Mouse (Mus musculus): ENCODE results near the gene Ankrd44. TPM values are rescaled to one million over a fixed set of nuclear protein-coding genes. Genes with fewer than 3 reads are reported as not detected.

The Ankrd44 gene
- total and polyA plus RNA-seq, 3 experiments, result 12.7 to 23.0 (median 19.8) TPM

- dilution Hi-C loops (cut with MboI; ENCODE audit: extremely low pct_ligation_motif_present, extremely low pct_unique_long_range_greater_than_20kb, low sequenced_read_pairs), result no loop called here
- Histone ChIP-seq H3K36me3 (replicated peaks in 1 of 2; ENCODE audit: control insufficient read depth in 1 of 2, insufficient read depth in 1 of 2, low read length in 1 of 2) (peaks cover 0 to 9% of the 10 kb centered on the region in 2 experiments), H3K4me2 (ENCODE audit: insufficient read depth, low read depth, poor library complexity, severe bottlenecking) (no peak overlapping the region), H3K27ac (ENCODE audit: insufficient read depth, low read depth) (no peak overlapping the region), H3K79me2 (replicated peaks; ENCODE audit: control insufficient read depth, extremely low read depth, insufficient read depth, poor library complexity, severe bottlenecking) (peaks cover 5% of the 10 kb centered on the region; the same call in 1 of the 2 replicates), H3K4me1 (ENCODE audit: control insufficient read depth in 1 of 2, insufficient read depth in 2 of 2) (peaks cover 0 to 40% of the 10 kb centered on the region in 2 experiments; a peak in 2 of 4 replicates), H3K9me3 (replicated peaks; ENCODE audit: low read length) (peaks cover 3% of the 10 kb centered on the region), H3K27me3 (replicated peaks) (no peaks in the 10 kb centered on the region), H3K4me3 (replicated peaks in 1 of 3; ENCODE audit: low read depth in 2 of 3, low read length in 2 of 3, poor library complexity in 1 of 3) (no peak overlapping the region), H3K9ac (ENCODE audit: insufficient read depth, low read depth) (no peak overlapping the region)
- TF ChIP-seq USF1 (IDR thresholded peaks at IDR 0.05; ENCODE audit: low read depth, low read length) (no peak), TBP (conservative IDR thresholded peaks at IDR 0.05; ENCODE audit: low read depth, low read length) (no peak), ETS1 (conservative IDR thresholded peaks at IDR 0.05; ENCODE audit: low read depth, low read length) (no peak), EP300 (IDR thresholded peaks at IDR 0.05; ENCODE audit: low read length) (no peak), CTCF (conservative IDR thresholded peaks at IDR 0.05 in 1 of 2, IDR thresholded peaks at IDR 0.05 in 1 of 2; ENCODE audit: low read depth in 2 of 2, low read length in 2 of 2) (no peak), MAZ (IDR thresholded peaks at IDR 0.05; ENCODE audit: low read depth, low read length) (no peak), IRF4 (IDR thresholded peaks at IDR 0.05; ENCODE audit: low read depth, low read length) (no peak), JUN (IDR thresholded peaks at IDR 0.05; ENCODE audit: insufficient read depth, low read depth, low read length) (no peak), SMC3 (IDR thresholded peaks at IDR 0.05; ENCODE audit: low read depth, low read length) (no peak), HCFC1 (IDR thresholded peaks at IDR 0.05; ENCODE audit: low read depth, low read length) (no peak), MAX (IDR thresholded peaks at IDR 0.05; ENCODE audit: low read length) (no peak), SIN3A (IDR thresholded peaks at IDR 0.05; ENCODE audit: low read length) (no peak)
- DNase-seq (ENCODE audit: extremely low read depth), result no peak
- in situ Hi-C loops (cut with MboI; ENCODE audit: low pct_ligation_motif_present, low pct_unique_long_range_greater_than_20kb, low sequenced_read_pairs), result no loop called here
These were observed 52.1 kb downstream of the Ankrd44 start for GRCm38 (mm10) chr1:54874094-54874493.

- dilution Hi-C loops (cut with MboI; ENCODE audit: extremely low pct_ligation_motif_present, extremely low pct_unique_long_range_greater_than_20kb, low sequenced_read_pairs), result no loop called here
- H3K4me1 ChIP-seq (ENCODE audit: control insufficient read depth in 1 of 2, insufficient read depth in 2 of 2), result peaks cover 0 to 43% of the 10 kb centered on the region in 2 experiments; a peak in 2 of 4 replicates
- H3K4me2 ChIP-seq (ENCODE audit: insufficient read depth, low read depth, poor library complexity, severe bottlenecking), result no peak overlapping the region
- peaks cover 5% of the 10 kb centered on the region; the same call in 1 of the 2 replicates for H3K79me2 ChIP-seq (replicated peaks; ENCODE audit: control insufficient read depth, extremely low read depth, insufficient read depth, poor library complexity, severe bottlenecking)
- no peak overlapping the region for H3K4me3 ChIP-seq (replicated peaks in 1 of 3; ENCODE audit: low read depth in 2 of 3, low read length in 2 of 3, poor library complexity in 1 of 3)
- in situ Hi-C loops (cut with MboI; ENCODE audit: low pct_ligation_motif_present, low pct_unique_long_range_greater_than_20kb, low sequenced_read_pairs), result no loop called here
- no peak for DNase-seq (ENCODE audit: extremely low read depth)
- peaks cover 0 to 9% of the 10 kb centered on the region in 2 experiments for H3K36me3 ChIP-seq (replicated peaks in 1 of 2; ENCODE audit: control insufficient read depth in 1 of 2, insufficient read depth in 1 of 2, low read length in 1 of 2)
- peaks cover 3% of the 10 kb centered on the region for H3K9me3 ChIP-seq (replicated peaks; ENCODE audit: low read length)
- TF ChIP-seq MYC (IDR thresholded peaks at IDR 0.05; ENCODE audit: low read depth, low read length) (no peak), CHD2 (IDR thresholded peaks at IDR 0.05; ENCODE audit: low read length) (no peak), MEF2A (IDR thresholded peaks at IDR 0.05; ENCODE audit: borderline replicate concordance, low read depth, low read length) (no peak), ZC3H11A (IDR thresholded peaks at IDR 0.05; ENCODE audit: low read depth, low read length) (no peak), TCF12 (IDR thresholded peaks at IDR 0.05; ENCODE audit: low read depth, low read length) (no peak), KAT2A (IDR thresholded peaks at IDR 0.05; ENCODE audit: insufficient replicate concordance, low read length) (no peak)
- H3K27me3 ChIP-seq (replicated peaks), result no peaks in the 10 kb centered on the region
- H3K9ac ChIP-seq (ENCODE audit: insufficient read depth, low read depth), result no peak overlapping the region
- H3K27ac ChIP-seq (ENCODE audit: insufficient read depth, low read depth), result no peak overlapping the region
These were observed 53.1 kb downstream of the Ankrd44 start for GRCm38 (mm10) chr1:54872857-54873616.

Measured in CH12.LX (cell line).